Mouse (Mus musculus): ENCODE data around the gene Samd8. TPM values are rescaled to one million over a fixed set of nuclear protein-coding genes. Genes with fewer than 3 reads are reported as not detected.
A peak's percentile ranks its signal among the peaks of the same experiment; 100 is the strongest.

Samd8 gene
- polyA plus RNA-seq, 1 experiment = 4.4 TPM

DNA sequence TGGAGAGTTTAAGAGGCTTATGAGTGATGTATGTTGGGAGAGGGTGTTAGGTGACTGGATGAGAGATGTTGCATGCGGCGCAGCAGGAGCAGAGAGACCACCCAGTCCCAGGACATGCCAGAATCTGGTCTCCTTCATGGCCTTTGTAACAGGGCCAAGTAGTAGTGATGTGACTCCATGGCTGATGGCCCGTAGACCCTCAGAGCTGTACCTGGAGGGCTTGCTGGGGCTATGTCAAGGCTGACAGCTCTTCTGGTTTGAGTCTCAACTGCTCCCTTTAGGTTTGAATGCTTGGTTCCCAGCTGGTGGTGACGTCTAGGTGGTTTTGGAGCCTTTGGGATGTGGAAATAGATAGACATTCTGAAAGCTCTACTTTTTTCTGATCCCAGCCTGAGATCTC lies 20.4 kb upstream of the Samd8 start:
- DNase-seq (ENCODE audit: low read depth in 1 of 2, low spot score in 2 of 2) = no peak
- no peak overlapping the region for H3K4me3 ChIP-seq (ENCODE audit: extremely low read depth, insufficient read depth, insufficient read length)
- TF ChIP-seq POLR2A (IDR thresholded peaks at IDR 0.05; ENCODE audit: low read depth, low read length) = no peak
- TF ChIP-seq CTCF (IDR thresholded peaks at IDR 0.05; ENCODE audit: extremely low read depth, insufficient read depth, insufficient read length, insufficient replicate concordance) = no peak
- H3K27me3 ChIP-seq (ENCODE audit: control insufficient read depth, insufficient read depth, low read length) = no peaks in the 10 kb centered on the region
- H3K27ac ChIP-seq (ENCODE audit: insufficient read depth, low read length) = no peak overlapping the region
- WGBS = 97% methylated on average over 4 of the region's 4 CpGs
- no peaks in the 10 kb centered on the region for H3K36me3 ChIP-seq (ENCODE audit: control insufficient read depth, insufficient read depth, low read length)
- H3K4me1 ChIP-seq (ENCODE audit: control insufficient read depth, insufficient read depth, insufficient read length) = no peaks in the 10 kb centered on the region

DNA sequence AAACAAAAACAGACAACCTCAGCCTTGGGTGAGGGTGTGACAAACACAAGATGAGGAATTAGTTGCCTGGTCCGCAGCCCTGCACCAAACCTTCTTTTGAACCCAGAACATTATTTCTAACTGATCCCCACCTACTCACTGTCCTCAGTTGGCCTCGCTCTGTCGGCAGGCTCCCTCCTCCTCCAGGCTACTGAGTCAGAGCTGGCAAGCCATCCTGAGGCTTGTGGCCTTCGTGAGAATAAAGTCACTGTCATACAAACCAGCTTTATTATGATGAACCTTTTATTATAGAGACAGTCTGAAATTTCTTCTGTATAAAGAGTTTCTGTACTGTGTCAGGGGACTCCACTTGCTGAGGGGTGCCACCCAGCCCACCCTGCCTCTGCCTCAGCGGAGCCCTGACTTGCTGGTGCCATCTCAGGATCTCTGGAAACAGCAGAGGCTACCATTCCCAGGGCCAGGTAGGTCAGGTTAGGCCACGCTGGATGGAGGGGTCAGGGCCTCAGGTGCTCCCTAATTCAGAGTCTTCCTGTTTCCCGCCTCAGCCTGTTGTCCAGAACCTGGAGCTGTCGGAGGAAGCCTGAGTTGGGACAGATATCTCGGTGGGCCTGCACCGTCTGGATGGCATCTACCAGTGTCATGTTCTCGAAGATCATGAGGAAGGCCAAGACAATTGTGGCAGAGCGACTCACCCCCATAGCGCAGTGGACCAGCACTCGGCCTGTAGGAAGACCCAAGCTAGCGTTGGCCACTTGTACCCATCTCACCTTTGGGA lies 17.0 kb upstream of the Samd8 start:
- no peak overlapping the region for H3K4me3 ChIP-seq (ENCODE audit: extremely low read depth, insufficient read depth, insufficient read length)
- no peak for TF ChIP-seq POLR2A (IDR thresholded peaks at IDR 0.05; ENCODE audit: low read depth, low read length)
- no peak for TF ChIP-seq CTCF (IDR thresholded peaks at IDR 0.05; ENCODE audit: extremely low read depth, insufficient read depth, insufficient read length, insufficient replicate concordance)
- no peaks in the 10 kb centered on the region for H3K27me3 ChIP-seq (ENCODE audit: control insufficient read depth, insufficient read depth, low read length)
- H3K4me1 ChIP-seq (ENCODE audit: control insufficient read depth, insufficient read depth, insufficient read length) = no peaks in the 10 kb centered on the region
- H3K36me3 ChIP-seq (ENCODE audit: control insufficient read depth, insufficient read depth, low read length) = no peaks in the 10 kb centered on the region
- DNase-seq (ENCODE audit: low read depth in 1 of 2, low spot score in 2 of 2) = no peak
- WGBS = 90% methylated on average over 15 of the region's 15 CpGs
- H3K27ac ChIP-seq (ENCODE audit: insufficient read depth, low read length) = no peak overlapping the region

DNA sequence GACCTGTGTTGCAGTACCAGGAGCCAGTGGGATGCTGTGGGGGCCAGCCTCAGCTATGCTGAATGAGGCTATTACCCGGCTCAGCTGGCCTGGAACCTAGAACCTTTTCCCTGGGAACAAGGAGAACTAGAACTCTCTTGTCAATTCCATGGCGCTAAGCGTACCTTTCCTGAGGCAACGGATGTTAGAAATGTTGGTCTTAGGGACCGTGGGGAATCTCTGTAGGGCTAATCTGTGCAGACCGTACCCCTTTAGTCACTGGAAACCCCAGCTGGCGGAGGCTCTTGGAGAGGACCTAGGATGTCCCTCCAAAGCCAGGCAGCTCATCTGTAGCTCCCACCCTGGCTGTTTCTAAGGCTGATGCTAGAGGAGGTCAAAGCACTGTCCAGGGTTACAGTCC lies 10.0 kb upstream of the Samd8 start:
- DNase-seq (ENCODE audit: low read depth in 1 of 2, low spot score in 2 of 2) = no peak
- H3K4me1 ChIP-seq (ENCODE audit: control insufficient read depth, insufficient read depth, insufficient read length) = no peaks in the 10 kb centered on the region
- H3K27ac ChIP-seq (ENCODE audit: insufficient read depth, low read length) = no peak overlapping the region
- H3K4me3 ChIP-seq (ENCODE audit: extremely low read depth, insufficient read depth, insufficient read length) = no peak overlapping the region
- no peak for TF ChIP-seq CTCF (IDR thresholded peaks at IDR 0.05; ENCODE audit: extremely low read depth, insufficient read depth, insufficient read length, insufficient replicate concordance)
- no peak for TF ChIP-seq POLR2A (IDR thresholded peaks at IDR 0.05; ENCODE audit: low read depth, low read length)
- 94% methylated on average over 7 of the region's 7 CpGs for WGBS
- no peaks in the 10 kb centered on the region for H3K36me3 ChIP-seq (ENCODE audit: control insufficient read depth, insufficient read depth, low read length)
- no peaks in the 10 kb centered on the region for H3K27me3 ChIP-seq (ENCODE audit: control insufficient read depth, insufficient read depth, low read length)

DNA sequence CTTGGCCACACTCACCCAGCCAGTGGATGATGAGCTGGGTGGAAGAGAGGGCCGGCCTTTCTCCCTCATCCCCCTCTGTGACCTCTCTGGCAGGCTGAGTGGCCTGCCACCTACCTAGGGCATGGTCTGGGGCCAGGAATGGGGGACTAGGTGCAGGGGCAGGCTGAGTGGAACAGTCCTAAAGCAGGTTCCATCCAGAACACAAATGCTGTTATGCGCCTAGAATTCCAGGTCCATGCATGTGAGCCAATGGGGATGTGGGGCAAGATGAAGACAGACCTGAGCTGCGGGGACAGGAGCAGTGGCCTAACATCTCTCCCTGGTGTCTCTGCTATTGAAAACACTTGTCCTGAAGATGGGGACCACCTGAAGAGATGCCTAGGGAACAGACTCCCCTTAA lies 9.0 kb upstream of the Samd8 start:
- Histone ChIP-seq H3K4me1 (ENCODE audit: control insufficient read depth, insufficient read depth, insufficient read length) (no peaks in the 10 kb centered on the region), H3K4me3 (ENCODE audit: extremely low read depth, insufficient read depth, insufficient read length) (no peak overlapping the region), H3K27ac (ENCODE audit: insufficient read depth, low read length) (no peak overlapping the region), H3K36me3 (ENCODE audit: control insufficient read depth, insufficient read depth, low read length) (no peaks in the 10 kb centered on the region), H3K27me3 (ENCODE audit: control insufficient read depth, insufficient read depth, low read length) (no peaks in the 10 kb centered on the region)
- DNase-seq (ENCODE audit: low read depth in 1 of 2, low spot score in 2 of 2) = no peak
- TF ChIP-seq POLR2A (IDR thresholded peaks at IDR 0.05; ENCODE audit: low read depth, low read length) = no peak
- TF ChIP-seq CTCF (IDR thresholded peaks at IDR 0.05; ENCODE audit: extremely low read depth, insufficient read depth, insufficient read length, insufficient replicate concordance) = no peak
- 91% methylated on average over 3 of the region's 3 CpGs for WGBS

DNA sequence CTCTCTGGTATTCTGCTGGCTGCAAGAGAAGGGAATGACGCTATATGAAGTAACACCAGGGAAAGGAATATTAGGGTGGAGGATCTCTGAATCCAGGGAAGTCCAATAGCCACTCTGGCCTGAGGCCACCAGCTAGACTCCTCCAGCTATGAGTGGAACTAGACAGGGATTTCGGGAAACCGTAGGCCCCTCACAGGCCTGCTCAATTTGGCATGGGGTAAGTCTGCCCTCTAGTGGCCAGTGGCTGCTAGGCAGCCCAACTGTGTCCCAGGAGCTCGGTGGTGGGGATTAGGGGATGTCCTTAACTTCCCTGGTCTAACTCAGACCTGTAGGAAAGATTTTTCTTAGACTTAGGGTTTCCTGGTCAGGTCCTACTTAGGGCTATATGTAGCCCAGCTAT lies 8.5 kb upstream of the Samd8 start:
- DNase-seq (ENCODE audit: low read depth in 1 of 2, low spot score in 2 of 2) = peak in 1 of 2 experiments; percentile 68
- Histone ChIP-seq H3K4me1 (ENCODE audit: control insufficient read depth, insufficient read depth, insufficient read length) (no peaks in the 10 kb centered on the region), H3K27ac (ENCODE audit: insufficient read depth, low read length) (no peak overlapping the region), H3K4me3 (ENCODE audit: extremely low read depth, insufficient read depth, insufficient read length) (no peak overlapping the region), H3K27me3 (ENCODE audit: control insufficient read depth, insufficient read depth, low read length) (no peaks in the 10 kb centered on the region), H3K36me3 (ENCODE audit: control insufficient read depth, insufficient read depth, low read length) (no peaks in the 10 kb centered on the region)
- WGBS = 30% methylated on average over 4 of the region's 4 CpGs
- TF ChIP-seq POLR2A (IDR thresholded peaks at IDR 0.05; ENCODE audit: low read depth, low read length) (no peak), CTCF (IDR thresholded peaks at IDR 0.05; ENCODE audit: extremely low read depth, insufficient read depth, insufficient read length, insufficient replicate concordance) (peak; percentile 88; the same call in 1 of the 2 replicates)

DNA sequence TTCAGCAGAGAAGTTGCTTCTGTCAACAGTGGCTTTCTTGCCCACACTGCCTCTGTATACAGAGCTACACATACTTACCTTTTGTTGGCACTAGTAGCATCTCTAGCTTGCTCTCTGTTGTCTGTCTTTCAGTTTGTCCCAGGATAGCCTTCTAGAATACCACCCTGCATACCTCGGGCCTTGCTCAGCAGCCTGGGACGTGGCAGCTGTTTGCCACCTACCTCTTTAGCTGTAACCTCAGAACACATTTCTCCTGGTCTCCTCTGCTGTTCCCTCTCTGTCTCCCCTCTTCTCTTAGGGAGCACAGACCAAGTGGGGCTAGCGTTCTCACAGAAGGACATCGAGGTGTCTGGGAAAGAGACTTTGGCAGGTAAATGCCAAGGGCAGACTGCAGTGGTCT lies 7.9 kb upstream of the Samd8 start:
- Histone ChIP-seq H3K27ac (ENCODE audit: insufficient read depth, low read length) (no peak overlapping the region), H3K36me3 (ENCODE audit: control insufficient read depth, insufficient read depth, low read length) (no peaks in the 10 kb centered on the region), H3K4me3 (ENCODE audit: extremely low read depth, insufficient read depth, insufficient read length) (no peak overlapping the region), H3K4me1 (ENCODE audit: control insufficient read depth, insufficient read depth, insufficient read length) (no peaks in the 10 kb centered on the region), H3K27me3 (ENCODE audit: control insufficient read depth, insufficient read depth, low read length) (no peaks in the 10 kb centered on the region)
- no peak for TF ChIP-seq POLR2A (IDR thresholded peaks at IDR 0.05; ENCODE audit: low read depth, low read length)
- no peak for TF ChIP-seq CTCF (IDR thresholded peaks at IDR 0.05; ENCODE audit: extremely low read depth, insufficient read depth, insufficient read length, insufficient replicate concordance)
- WGBS = 95% methylated on average over 4 of the region's 4 CpGs
- DNase-seq (ENCODE audit: low read depth in 1 of 2, low spot score in 2 of 2) = no peak

DNA sequence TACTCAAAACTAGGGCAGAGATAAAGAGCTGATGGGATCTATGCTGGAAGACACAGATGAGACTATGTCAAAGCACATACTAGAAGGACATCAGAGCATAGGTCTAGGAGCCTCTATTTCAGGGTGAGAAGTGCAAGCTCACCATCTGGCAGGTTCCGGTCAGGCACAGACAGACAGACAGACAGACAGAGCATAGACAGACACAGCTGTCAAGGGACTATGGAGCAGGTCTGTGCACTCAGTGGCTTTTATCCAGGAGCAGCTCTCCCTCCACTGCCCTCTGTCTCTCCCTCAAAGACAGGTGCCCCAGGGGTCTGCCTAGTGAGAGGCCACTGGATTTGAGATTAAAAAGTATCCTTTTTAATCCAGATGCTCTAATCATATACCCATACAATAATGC lies 6.2 kb upstream of the Samd8 start:
- Histone ChIP-seq H3K4me1 (ENCODE audit: control insufficient read depth, insufficient read depth, insufficient read length) (no peaks in the 10 kb centered on the region), H3K36me3 (ENCODE audit: control insufficient read depth, insufficient read depth, low read length) (no peaks in the 10 kb centered on the region), H3K4me3 (ENCODE audit: extremely low read depth, insufficient read depth, insufficient read length) (no peak overlapping the region), H3K27me3 (ENCODE audit: control insufficient read depth, insufficient read depth, low read length) (no peaks in the 10 kb centered on the region), H3K27ac (ENCODE audit: insufficient read depth, low read length) (no peak overlapping the region)
- WGBS = 100% methylated on average over 1 of the region's 1 CpGs
- no peak for DNase-seq (ENCODE audit: low read depth in 1 of 2, low spot score in 2 of 2)
- TF ChIP-seq POLR2A (IDR thresholded peaks at IDR 0.05; ENCODE audit: low read depth, low read length) (no peak), CTCF (IDR thresholded peaks at IDR 0.05; ENCODE audit: extremely low read depth, insufficient read depth, insufficient read length, insufficient replicate concordance) (no peak)
